Mouse (Mus musculus): ENCODE data around the gene Eaf1. TPM values are rescaled to one million over a fixed set of nuclear protein-coding genes. Genes with fewer than 3 reads are reported as not detected.

The Eaf1 gene
- 10 to 100 TPM; 24.2 to 27.3 TPM for total RNA-seq (2023)

DNA sequence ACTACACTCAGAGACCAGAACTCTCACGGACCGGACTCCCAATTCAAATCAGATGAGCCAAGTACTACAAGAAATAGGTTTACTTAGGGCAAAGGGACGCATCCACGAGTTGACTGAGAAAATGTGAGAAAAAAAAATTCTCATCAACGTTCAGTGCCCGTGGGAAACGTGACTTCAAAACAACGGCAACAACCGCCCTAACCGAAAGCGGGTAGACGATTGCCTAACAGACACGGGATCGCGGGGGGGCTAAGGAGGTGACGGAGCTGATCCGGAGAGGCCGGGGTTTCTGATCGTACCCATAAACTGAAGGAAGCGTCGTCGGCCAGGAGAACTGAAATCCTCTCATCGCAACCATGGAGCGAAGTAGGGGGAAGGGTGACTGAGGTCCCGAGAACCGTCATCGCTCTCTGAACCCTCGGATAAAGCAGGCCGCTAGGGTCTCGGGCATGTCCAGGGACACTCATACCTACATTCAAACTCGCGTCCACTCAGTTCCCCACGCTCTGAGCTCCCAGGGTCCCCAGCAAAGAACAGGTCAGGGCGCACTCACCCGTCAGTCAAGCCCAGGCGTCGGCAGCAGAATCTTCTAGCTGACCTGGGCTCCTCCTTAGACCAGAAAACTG, at the start of gene Eaf1:
TSS of gene Eaf1 (plus strand) at position 51 of the 626 bp plus-strand sequence.

DNA sequence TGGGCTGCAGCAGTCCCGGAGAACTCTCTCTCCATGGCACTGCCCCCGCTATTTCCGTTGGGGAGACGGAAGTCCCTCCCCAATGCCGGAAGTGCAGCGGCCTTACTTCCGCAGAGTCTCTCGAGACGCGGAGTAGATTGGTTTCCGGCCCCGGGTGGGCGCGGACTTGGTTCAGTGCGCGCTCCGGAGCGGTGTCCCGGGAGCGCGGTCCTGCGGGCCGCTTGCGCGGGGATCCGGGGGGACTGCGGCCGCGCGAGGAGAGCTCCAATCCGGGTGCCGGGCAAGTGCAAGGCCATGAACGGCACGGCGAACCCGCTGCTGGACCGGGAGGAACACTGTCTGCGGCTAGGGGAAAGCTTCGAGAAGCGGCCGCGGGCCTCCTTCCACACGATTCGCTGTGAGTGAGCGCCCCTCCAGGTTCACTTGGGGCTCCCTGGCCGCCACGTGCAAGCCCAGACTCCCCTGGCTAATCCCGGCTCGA, 816 bp downstream of the Eaf1 start, which contains the start of gene Mettl6:
TSS of gene Mettl6 (minus strand) at position 66 of the 481 bp plus-strand sequence.

Other genes starting within 250 kb of the Eaf1 start
- 1 to 10 TPM; 6.6 to 7.2 TPM for gene Phf7, start 243.1 kb upstream of the Eaf1 start, total RNA-seq (2023)
- gene Bap1, start 242.9 kb upstream of the Eaf1 start, total RNA-seq (2023), result 10 to 100 TPM; 40.0 to 46.7 TPM
- under 1 TPM in 1 of 2 experiments, not detected in 1; 0.02 TPM for gene Dnah1, start 170.5 kb upstream of the Eaf1 start, total RNA-seq (2023)
- gene Capn7, start 157.8 kb upstream of the Eaf1 start, total RNA-seq (2023), result 10 to 100 TPM; 23.1 to 23.2 TPM
- 10 to 100 TPM; 84.9 to 88.2 TPM for gene Sh3bp5, start 58.3 kb upstream of the Eaf1 start, total RNA-seq (2023)
- 10 to 100 TPM; 36.1 to 42.0 TPM for gene Mettl6, start 641 bp downstream of the Eaf1 start, total RNA-seq (2023)
- under 1 TPM in 1 of 2 experiments, not detected in 1; 0.39 TPM for gene Colq, start 96.9 kb downstream of the Eaf1 start, total RNA-seq (2023)
- under 1 TPM; 0.53 to 0.61 TPM for gene Gm49387, start 146.5 kb downstream of the Eaf1 start, total RNA-seq (2023)
- 1 to 10 TPM; 6.8 to 8.5 TPM for gene Btd, start 146.6 kb downstream of the Eaf1 start, total RNA-seq (2023)
- gene Hacl1, start 146.9 kb downstream of the Eaf1 start, total RNA-seq (2023), result 1 to 10 TPM; 7.7 to 9.4 TPM

Data from neutrophil, adult 83 days (primary cell).